Mouse (Mus musculus) kidney, adult 2 months (tissue): ENCODE measurements around the gene Rph3a. TPM values are rescaled to one million over a fixed set of nuclear protein-coding genes. Genes with fewer than 3 reads are reported as not detected.
"Not testable (repeated sequence)": the region's sequence is repeated elsewhere in the genome, so short reads cannot be mapped to it uniquely, and the experiment has no call there.

Experiments used
- DNase-seq: peaks from one replicate; pipeline ENCODE4 v3.0.0; 2021
- H3K27ac ChIP-seq: fragments of 200-500 bp; 2 replicates; pipeline ENCODE4 v1.5.1; 2012; ENCODE audit warnings: low read depth, low read length, control low read depth, inconsistent platforms; ENCODE audit not compliant: insufficient read depth
- H3K27me3 ChIP-seq: fragments of 200-500 bp; replicated peaks from 2 replicates; pipeline ENCODE4 v1.6.1; 2012; ENCODE audit warnings: mild to moderate bottlenecking, moderate library complexity, low read length, inconsistent platforms; ENCODE audit not compliant: control insufficient read depth, insufficient read depth
- H3K36me3 ChIP-seq: fragments of 200-500 bp; 2 replicates; pipeline ENCODE4 v1.6.1; 2012; ENCODE audit warnings: mild to moderate bottlenecking, moderate library complexity, low read length, inconsistent platforms; ENCODE audit not compliant: control insufficient read depth, insufficient read depth
- H3K4me1 ChIP-seq: fragments of 200-500 bp; 2 replicates; pipeline ENCODE4 v1.6.1; 2011; ENCODE audit warnings: low read length; ENCODE audit not compliant: control insufficient read depth, insufficient read depth
- H3K4me3 ChIP-seq: fragments of 200-500 bp; 2 replicates; pipeline ENCODE4 v1.5.1; 2011; ENCODE audit warnings: mild to moderate bottlenecking, low read depth, low read length, control low read depth; ENCODE audit not compliant: insufficient read depth
- CTCF ChIP-seq: fragments of 200-500 bp; conservative IDR thresholded peaks from 2 replicates; pipeline ENCODE4 v1.5.1; 2011; ENCODE audit warnings: low read depth, mild to moderate bottlenecking, control low read depth, low read length, moderate library complexity, mixed read lengths; ENCODE audit not compliant: insufficient read depth, insufficient read length
- POLR2A ChIP-seq: fragments of 200-500 bp; IDR thresholded peaks from one replicate; pipeline ENCODE4 v1.6.1; 2011; ENCODE audit warnings: low read depth, low read length, control low read depth
- WGBS: fragments of 180-500 bp; shearing (Covaris S2); methylation state at CpG from one replicate; pipeline ENCODE4 v1.1.7; 2018; 5-methylcytosine and 5-hydroxymethylcytosine counted together
- polyA plus RNA-seq: library from polyadenylated mRNA; depleted of rRNA; stranded (reverse); fragments of >200 nt; gene quantifications from 2 replicates; pipeline ENCODE4 v1.2.3, GENCODE M21; 2012

Rph3a gene
- polyA plus RNA-seq, 1 experiment = 0.80 TPM

DNA sequence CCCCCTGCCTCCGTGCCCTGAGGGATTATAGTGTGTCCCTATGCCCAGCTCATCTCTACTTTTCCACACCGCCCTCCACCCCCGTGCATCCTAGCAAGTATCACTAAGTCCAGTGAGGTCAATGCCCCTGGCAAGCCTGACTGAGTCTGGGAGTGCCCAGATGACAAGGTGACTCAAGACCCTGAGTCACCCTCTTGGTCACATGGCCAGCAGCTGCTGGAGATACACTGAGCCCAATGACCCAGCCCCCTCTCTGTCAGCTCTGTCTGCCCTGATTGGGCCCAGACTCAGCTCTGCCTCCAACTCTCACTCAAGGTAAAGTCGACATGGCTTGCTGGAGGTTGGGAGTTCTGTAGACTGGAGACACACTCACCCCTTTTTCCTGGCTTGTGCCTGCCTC, 72.1 kb downstream of the Rph3a start:
- Histone ChIP-seq H3K4me1 (no peaks in the 10 kb centered on the region), H3K27me3 (no peaks in the 10 kb centered on the region), H3K27ac (no peak overlapping the region), H3K36me3 (no peaks in the 10 kb centered on the region), H3K4me3 (no peak overlapping the region)
- WGBS = 64% methylated on average over 4 of the region's 4 CpGs
- TF ChIP-seq CTCF (no peak), POLR2A (no peak)
- DNase-seq = no peak

DNA sequence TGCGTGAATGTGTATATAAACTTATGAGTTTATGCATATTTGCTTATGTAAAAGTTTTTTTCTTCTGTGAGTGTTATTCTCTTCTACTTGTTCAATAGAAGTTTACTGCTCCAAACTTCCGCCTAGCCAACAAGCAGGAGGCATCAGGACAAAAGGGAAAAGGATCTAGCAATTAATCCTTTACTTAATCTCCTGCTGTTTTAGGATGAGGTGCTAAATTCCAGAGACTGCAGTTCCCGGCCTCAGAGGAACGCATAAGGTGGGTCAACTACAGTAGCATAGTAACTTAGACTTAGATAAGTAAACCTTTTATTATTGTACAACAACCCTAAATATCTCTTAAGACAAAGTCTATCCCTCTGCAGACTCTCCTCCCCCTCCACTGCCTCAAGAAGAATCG, 75.9 kb downstream of the Rph3a start:
- WGBS = 27% methylated on average over 5 of the region's 5 CpGs
- DNase-seq = no peak
- no peak overlapping the region for H3K27ac ChIP-seq
- H3K27me3 ChIP-seq = no peaks in the 10 kb centered on the region
- no peak for TF ChIP-seq CTCF
- no peaks in the 10 kb centered on the region for H3K36me3 ChIP-seq
- H3K4me1 ChIP-seq = no peaks in the 10 kb centered on the region
- H3K4me3 ChIP-seq = no peak overlapping the region

DNA sequence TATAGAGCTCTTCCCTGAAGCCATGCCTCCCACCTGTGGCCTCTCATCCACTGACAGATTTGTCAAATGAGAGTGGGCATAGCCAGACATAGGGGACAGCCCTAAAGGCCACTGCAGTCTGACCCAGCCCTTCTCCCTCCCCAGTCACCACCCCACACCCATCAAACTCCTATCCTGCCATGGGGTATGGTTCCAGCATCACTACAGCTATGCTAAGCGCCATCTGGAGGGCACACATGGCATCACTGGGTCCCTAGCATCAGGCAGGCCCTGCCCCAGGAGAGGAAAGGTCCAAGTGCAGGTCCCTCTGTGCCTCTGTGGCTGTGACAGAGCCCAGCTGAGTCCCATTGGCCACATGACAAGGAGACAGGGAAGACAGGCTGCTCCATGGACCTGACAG, 82.9 kb downstream of the Rph3a start:
- no peaks in the 10 kb centered on the region for H3K36me3 ChIP-seq
- WGBS = 15% methylated on average over 1 of the region's 1 CpGs
- peak; percentile 6 for DNase-seq
- no peak overlapping the region for H3K4me3 ChIP-seq
- TF ChIP-seq CTCF (peak; percentile 41; the same call in 1 of the 2 replicates), POLR2A (no peak)
- no peaks in the 10 kb centered on the region for H3K27me3 ChIP-seq
- H3K4me1 ChIP-seq = no peaks in the 10 kb centered on the region
- no peak overlapping the region for H3K27ac ChIP-seq

DNA sequence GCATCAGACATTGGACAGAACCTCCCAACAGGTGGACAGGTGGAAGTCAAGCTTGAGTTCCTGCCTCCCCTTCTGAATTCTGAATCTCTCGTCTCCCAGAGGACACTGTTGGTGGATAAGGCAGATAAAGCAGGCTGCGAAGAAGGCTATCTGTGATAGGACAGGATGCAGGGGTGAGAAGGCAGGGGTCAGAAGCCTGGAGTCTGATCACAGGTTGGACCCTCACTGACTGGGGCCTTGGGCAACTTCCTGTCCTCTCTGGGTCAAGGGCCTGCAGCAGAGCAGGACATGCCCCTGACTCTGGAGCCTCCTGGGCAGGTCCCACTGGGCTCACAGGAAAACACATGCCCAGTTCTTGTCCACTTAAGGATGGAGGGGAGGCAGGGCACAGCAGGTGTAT, 83.6 kb downstream of the Rph3a start:
- not testable (repeated sequence) for DNase-seq, H3K27me3 ChIP-seq, H3K4me3 ChIP-seq, H3K36me3 ChIP-seq, H3K4me1 ChIP-seq, H3K27ac ChIP-seq
- 44% methylated on average over 2 of the region's 2 CpGs for WGBS

DNA sequence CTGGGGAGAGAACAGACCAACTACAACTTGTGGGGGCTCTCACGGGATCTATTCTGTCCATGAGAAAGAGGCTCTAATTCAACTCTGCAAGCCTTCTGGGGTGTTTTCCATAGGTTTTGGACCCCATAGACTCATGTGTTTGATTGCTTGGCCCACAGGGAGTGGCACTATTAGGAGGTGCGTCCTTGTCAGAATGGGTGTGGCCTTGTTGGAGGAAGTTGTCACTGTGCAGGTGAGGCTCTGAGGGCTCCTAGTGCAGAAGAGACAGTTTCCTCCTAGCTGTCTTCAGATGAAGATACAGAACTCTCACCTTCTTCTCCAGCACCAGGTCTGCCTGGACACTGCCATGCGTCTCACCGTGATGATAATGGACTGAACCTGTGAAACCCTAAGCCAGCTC, 85.4 kb downstream of the Rph3a start:
- H3K27ac ChIP-seq, H3K27me3 ChIP-seq, H3K4me3 ChIP-seq, DNase-seq, H3K4me1 ChIP-seq, H3K36me3 ChIP-seq: not testable (repeated sequence)
- WGBS = 82% methylated on average over 4 of the region's 4 CpGs

DNA sequence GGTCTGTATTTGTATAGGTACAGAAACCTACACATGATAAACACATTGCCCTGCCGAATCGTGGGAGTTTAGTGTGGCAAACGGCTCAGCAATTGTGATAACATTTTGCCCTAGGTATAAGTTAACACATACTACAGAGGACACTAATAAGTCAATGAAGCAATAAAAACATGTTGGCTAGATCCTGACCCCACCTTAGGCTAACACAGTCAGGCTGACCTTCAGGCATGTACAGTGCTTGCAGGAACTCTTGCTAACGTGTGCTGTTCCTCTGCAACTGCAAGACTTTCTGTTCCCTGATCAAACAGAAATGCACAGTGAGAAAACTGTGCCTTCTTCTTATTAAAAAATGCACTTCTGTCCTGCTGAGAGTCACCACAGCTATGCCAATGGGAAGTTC, 85.9 kb downstream of the Rph3a start:
- Histone ChIP-seq H3K4me3 (no peak overlapping the region), H3K27ac (no peak overlapping the region), H3K4me1 (no peaks in the 10 kb centered on the region), H3K36me3 (no peaks in the 10 kb centered on the region), H3K27me3 (no peaks in the 10 kb centered on the region)
- TF ChIP-seq POLR2A (no peak), CTCF (no peak)
- DNase-seq = no peak
- 55% methylated on average over 4 of the region's 4 CpGs for WGBS

DNA sequence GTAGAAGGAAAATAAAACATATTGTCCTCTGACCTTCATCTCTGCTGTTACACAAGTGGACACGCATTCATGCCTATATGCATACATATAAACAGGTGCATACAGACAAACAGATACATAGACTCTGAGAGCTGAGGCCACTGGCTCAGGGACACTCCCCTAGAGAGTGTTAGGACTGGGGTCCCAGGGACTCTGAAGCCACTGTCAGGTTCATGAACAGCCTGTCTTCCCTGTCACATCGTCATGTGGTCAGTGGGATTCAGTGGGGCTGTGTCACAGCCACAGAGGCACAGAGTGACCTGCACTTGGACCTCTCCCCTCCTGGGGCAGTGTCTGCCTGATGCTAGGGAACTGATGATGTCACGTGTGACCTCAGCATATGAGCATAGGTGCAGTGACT, 89.6 kb downstream of the Rph3a start:
- no peaks in the 10 kb centered on the region for H3K4me1 ChIP-seq
- H3K4me3 ChIP-seq = no peak overlapping the region
- TF ChIP-seq POLR2A = no peak
- no peak for TF ChIP-seq CTCF
- no peak for DNase-seq
- H3K27ac ChIP-seq = no peak overlapping the region
- no peaks in the 10 kb centered on the region for H3K36me3 ChIP-seq
- H3K27me3 ChIP-seq = no peaks in the 10 kb centered on the region
- WGBS = 75% methylated on average over 3 of the region's 3 CpGs

DNA sequence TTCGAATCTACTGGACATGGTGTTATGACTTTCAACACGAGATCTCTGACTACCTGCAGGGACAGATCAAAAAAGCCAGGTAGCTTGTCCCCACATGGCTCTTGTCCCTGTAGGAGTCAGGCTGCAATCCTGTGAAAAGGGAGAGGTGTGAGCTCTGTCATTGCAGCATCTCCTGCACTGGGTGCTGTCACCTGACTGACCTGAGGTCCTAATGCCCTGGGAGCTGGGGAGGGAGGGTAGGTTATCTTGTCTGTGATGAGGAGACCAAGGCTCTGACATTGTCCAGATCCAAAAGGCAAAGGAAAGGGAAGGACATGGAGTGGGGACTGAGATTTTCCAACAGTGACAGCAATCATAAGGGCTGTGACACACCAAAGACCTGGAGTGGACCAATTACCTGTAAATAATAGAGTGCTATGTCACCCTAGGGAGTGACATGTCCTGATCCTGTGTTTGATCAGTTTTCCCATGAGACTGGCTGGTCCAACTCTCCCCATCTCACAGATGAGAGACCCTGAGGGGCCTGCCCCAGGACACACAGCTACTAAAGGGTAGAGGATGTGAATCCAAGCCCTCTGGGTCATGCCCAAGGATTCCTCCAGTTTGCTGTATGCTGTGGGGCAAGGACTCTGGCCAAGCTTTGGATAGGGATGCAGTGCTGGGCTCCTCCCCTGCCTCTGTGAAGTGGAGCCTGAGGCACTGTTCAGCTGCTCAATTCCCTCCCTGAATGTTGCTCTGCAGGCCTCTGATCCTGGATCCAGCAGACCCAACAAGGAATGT, 90.5 kb downstream of the Rph3a start:
- DNase-seq, H3K27ac ChIP-seq, H3K4me1 ChIP-seq, H3K4me3 ChIP-seq, H3K27me3 ChIP-seq, H3K36me3 ChIP-seq: not testable (repeated sequence)
- whole genome bisulfite sequencing = 69% methylated on average over 2 of the region's 2 CpGs

DNA sequence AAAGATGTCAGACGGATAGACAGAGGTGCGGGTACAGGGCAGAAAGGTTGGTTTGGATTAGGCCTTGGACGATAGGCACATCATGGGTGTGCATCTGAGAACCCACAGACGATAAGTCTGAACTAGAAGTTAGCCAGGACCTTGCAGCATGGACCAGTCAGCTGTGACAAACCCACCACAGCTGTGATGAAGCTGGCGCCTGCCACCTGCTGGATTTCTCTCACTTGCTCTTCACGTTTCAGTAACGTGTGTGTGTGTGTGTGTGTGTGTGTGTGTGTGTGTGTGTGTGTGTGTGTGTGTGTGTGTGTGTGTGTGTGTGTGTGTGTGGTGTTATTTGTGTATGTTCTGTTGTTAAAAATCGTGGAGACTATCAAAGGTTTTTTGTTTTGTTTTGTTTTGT, 95.7 kb downstream of the Rph3a start, which contains the start of gene Oas1d:
Gene Oas1d (plus strand): TSS at position 333 of the 400 bp plus-strand sequence.
- not testable (repeated sequence) for DNase-seq, H3K4me1 ChIP-seq, H3K36me3 ChIP-seq, H3K27ac ChIP-seq, H3K27me3 ChIP-seq, H3K4me3 ChIP-seq
- 31% methylated on average over 8 of the region's 8 CpGs for WGBS
